Mouse (Mus musculus): ENCODE results near the gene Adgrf5. TPM values are rescaled to one million over a fixed set of nuclear protein-coding genes. Genes with fewer than 3 reads are reported as not detected.

The Adgrf5 gene
- polyA plus RNA-seq, 1 experiment from 2014 or later = 8.1 TPM

Other genes with a start within 250 kb of the Adgrf5 start
- not detected in 2 replicates for gene Adgrf1, start 90.1 kb upstream of the Adgrf5 start, polyA plus RNA-seq (2015; fragmentation: Nextera tagmentation; extraction: Ambion mirVana)
- gene Mep1a, start 142.4 kb downstream of the Adgrf5 start, polyA plus RNA-seq (2015; fragmentation: Nextera tagmentation; extraction: Ambion mirVana) = not detected in 2 replicates
- gene Ankrd66, start 183.2 kb downstream of the Adgrf5 start, polyA plus RNA-seq (2015; fragmentation: Nextera tagmentation; extraction: Ambion mirVana) = 1.0 and 2.3 TPM in 2 replicates
- 49.4 and 61.3 TPM in 2 replicates for gene Pla2g7, start 207.6 kb downstream of the Adgrf5 start, polyA plus RNA-seq (2015; fragmentation: Nextera tagmentation; extraction: Ambion mirVana)